Mouse (Mus musculus) heart, postnatal 36 days (tissue): ENCODE measurements around the gene Vwa5b1. TPM values are rescaled to one million over a fixed set of nuclear protein-coding genes. Genes with fewer than 3 reads are reported as not detected.
A peak's percentile ranks its signal among the peaks of the same experiment; 100 is the strongest.

Source experiments
- DNase-seq, 2 experiments: peaks; one replicate each; pipeline ENCODE4 v3.0.0; 2021 to 2022
- intact Hi-C: fragments of 180-260 bp; cut with DNase I; formaldehyde crosslinking; loops from one replicate; pipeline ENCODE4 v1.15.1; 2025
- total RNA-seq, 2 experiments: library from RNA; stranded (reverse); gene quantifications; 2 replicates each; pipeline ENCODE4 v1.2.3; 2021

Vwa5b1 gene
- not detected for total RNA-seq

DNA sequence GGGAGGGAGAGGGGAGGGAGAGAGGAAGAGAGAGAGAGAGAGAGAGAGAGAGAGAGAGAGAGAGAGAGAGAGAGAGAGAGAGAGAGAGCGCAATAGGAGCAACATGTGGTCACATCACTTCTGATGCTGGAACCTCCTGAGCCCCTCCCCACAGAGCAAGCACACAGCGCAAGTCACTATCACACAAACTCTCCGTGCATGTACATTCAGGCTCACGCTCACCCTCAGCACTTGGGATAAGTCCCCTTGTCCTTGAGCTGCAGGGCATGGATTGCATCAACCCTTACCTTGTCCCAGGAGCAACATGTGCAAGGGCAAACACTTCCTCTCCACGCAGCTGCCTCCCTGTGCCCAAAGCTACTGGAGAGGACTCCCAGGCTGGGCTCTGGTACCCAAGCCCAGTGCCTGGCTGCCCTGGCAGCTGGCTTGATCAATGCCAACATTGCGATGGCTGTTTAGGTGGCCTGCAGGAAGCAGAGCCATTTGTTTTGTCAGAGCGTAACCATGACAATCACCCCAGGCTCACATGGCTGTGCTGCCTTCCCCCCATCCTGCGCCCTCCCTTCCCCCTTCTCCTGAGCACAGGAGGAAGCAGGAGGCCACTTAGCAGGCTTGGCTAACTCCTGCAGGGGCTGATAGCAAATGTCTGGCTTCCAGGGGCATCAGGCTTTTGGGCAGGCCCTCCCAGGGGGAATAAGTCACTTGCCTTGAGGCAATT lies at the start of gene Vwa5b1:
Gene Vwa5b1, minus strand, starts transcription at position 457 of the 718 bp plus-strand sequence.
- DNase-seq: no peak
- intact Hi-C loops: no loop called here

DNA sequence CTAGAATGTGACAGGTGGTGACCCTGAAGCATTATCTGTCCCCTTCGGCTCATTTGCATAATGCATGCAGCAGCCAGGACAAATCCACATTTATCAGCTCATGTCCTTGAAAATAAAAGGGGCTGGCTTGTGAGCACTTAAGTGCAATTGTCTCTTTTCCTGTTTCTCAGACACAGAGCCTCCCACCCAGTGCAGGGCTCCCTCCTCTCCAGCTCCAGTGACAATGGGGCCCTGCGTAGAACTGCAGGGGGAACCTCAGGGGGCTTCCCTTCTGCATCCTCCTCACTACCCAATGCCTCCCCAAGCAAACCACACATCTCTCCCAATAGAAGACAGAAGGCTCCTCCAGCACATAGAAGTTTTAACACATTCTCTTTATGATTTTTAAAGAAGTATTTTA lies 47.1 kb upstream of the Vwa5b1 start:
- no peak for DNase-seq
- intact Hi-C loops: no loop called here

- intact Hi-C loops: no loop called here
- no peak for DNase-seq
Measured at GRCm38 (mm10) chr4:138680124-138680523, 44.4 kb upstream of the Vwa5b1 start.

DNA sequence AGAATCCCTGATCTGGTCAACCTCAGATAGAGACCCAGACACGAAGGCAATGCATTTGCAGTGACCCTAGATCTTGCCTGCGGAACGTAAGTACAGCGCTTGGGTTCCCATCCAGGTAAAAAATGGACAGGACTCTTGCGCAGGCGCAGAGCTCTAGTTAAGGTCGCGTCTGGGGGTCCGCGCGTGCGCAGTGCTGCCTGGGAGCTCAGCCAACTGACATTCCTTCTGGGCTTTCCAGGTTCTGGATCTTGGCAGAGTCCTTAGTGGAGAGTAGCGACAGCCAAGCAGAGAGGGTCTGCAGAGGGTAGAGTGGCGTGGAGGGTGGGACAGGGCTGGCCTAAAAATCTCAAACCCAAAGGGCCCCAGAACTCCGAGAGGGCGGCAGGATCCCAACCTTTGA lies 41.9 kb upstream of the Vwa5b1 start:
- intact Hi-C loops: no loop called here
- DNase-seq: no peak

GRCm38 (mm10) chr4:138676480-138676879 lies 40.8 kb upstream of the Vwa5b1 start:
- intact Hi-C loops: no loop called here
- DNase-seq: peak in 1 of 2 experiments; percentile 2

DNA sequence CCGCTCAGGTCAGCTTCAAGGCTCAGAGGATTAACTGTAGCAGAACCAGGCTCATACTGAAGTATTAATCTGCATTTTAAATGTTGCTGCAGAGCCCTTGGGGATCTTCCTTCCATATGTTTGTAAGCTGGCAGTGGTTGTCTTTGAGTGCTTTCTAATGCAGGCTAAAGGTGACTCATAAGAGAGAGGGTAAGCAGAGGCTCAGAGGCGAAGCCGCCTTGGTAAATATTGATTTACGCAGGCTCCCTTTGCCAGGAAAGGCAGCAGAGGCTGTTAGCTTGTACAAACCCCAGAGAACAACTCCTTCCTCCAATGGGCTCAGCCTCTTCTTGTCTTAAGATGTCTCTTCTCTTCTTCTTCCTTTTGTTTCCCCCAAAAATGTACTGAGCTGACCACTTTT lies 36.5 kb upstream of the Vwa5b1 start:
- DNase-seq: no peak
- intact Hi-C loops: no loop called here

GRCm38 (mm10) chr4:138670093-138670889 lies 34.6 kb upstream of the Vwa5b1 start:
- intact Hi-C loops: no loop called here
- no peak for DNase-seq

- intact Hi-C loops: no loop called here
- no peak for DNase-seq
Measured at GRCm38 (mm10) chr4:138666521-138666920, 30.8 kb upstream of the Vwa5b1 start.

GRCm38 (mm10) chr4:138659936-138660602 lies 24.4 kb upstream of the Vwa5b1 start:
- intact Hi-C loops: no loop called here

GRCm38 (mm10) chr4:138653056-138653455 lies 17.4 kb upstream of the Vwa5b1 start:
- intact Hi-C loops: no loop called here
- no peak for DNase-seq

More at GRCm38 (mm10) chr4:138659936-138660602, 24.4 kb upstream of the Vwa5b1 start:
- DNase-seq: no peak

DNA sequence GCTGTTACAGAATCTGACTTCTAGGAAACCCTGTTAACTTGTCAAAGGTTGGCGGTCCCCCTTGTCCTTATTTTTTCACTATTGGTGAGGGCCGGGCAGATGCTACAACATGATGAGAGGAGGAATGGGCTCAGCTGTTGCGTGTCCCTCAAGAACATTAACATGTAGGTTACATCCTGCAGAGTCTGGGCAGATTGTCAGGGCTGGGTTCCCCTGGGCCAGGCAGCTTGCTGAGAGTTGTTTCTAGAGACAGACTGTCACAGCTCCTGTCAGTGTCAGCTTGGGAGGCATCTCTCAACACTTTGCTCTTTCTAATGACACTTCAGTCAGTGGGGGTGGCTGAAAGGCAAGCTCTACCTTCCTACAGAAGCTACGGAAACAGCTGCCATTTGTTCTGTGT lies 16.2 kb upstream of the Vwa5b1 start:
- no peak for DNase-seq
- intact Hi-C loops: no loop called here

DNA sequence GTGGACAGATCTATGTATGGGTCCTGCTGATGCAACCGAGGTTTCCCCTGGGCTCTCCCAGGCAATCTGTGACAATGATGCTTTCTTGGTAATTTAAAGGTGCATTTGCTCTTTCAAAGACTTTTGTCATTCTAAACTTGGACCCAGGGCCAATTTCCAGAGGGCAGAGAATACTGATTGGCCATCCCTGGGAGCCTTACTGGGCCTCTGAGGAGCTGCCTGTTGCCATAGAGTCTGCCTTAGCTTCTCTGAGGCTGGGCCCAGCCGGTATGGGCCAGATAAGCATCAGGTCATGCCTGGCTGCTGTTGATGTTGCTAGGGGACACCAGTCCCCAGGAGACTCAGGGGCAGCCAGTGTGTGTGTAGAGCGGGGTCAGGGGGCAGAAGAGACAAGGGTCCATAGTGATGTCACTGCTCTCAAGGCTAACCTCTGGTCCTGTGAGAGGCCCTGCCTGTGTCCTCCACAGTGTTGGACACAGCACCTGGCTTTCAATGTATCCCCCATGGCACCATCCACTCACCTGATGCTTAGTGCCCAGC lies 12.5 kb upstream of the Vwa5b1 start:
- DNase-seq: no peak
- intact Hi-C loops: no loop called here

DNA sequence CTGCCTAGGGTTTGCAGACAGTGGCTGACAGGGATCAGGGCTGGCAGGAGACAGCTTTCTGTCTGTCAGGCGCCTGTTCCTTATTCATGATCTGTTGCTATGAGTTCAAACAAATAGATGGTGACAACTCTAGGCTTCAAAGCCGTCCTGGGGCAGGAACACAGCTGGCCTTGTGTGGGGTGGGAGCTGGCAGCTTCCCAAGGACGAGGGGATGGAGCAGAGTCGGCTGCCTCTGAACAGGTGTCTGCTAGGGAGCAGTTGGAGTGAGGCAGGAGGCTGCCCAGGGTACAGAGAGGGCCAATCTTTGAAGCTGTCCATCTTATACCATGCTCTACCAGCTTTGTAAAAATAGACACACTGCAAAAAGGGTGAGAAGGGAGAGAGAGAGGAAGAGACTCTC lies 6.6 kb upstream of the Vwa5b1 start:
- intact Hi-C loops: no loop called here
- no peak for DNase-seq

DNA sequence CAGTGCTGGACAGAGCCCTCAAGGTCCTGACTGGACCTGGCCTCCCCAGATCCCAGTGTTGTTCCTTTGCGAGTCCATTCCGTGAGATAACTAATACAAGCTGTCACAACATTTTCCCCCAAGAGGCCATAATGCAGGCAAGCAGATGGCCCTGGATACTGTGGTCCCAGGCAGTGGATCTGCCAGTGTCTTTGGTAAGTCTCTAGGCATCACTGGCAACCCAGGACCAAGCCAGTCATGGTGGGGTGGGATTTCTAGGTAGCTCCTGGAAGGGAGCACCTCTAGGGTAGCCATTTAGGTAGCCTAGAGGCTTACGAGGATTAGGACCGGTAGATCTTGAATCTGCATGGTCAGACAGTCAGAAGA lies 445 bp upstream of the Vwa5b1 start:
- intact Hi-C loops: no loop called here

GRCm38 (mm10) chr4:138628256-138628655 lies 7.4 kb downstream of the Vwa5b1 start:
- no peak for DNase-seq
- intact Hi-C loops: no loop called here

More for the DNA sequence above, 445 bp upstream of the Vwa5b1 start:
- no peak for DNase-seq

DNA sequence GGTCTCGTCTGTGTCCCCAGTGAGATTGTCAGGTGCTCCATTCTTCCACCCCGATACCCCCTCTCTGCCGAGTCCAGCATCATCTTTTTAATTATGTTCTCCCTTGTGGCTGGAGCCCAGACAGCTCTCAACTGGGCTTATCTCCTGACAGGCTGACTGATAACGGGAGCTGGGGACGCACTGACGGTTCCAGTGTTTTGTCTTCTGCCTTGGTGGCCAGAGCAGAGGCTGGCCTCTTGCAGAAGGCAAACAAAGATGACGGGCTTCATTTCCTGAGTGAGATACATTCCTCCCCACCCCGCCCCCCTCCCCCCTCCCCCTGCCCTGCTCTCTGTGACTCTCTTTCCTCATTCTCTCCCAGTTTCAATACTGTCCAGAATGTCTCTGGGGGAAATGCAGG lies 21.2 kb downstream of the Vwa5b1 start:
- no peak for DNase-seq
- intact Hi-C loops: no loop called here

- intact Hi-C loops: no loop called here
- DNase-seq: no peak
Measured at GRCm38 (mm10) chr4:138601926-138602325, 33.8 kb downstream of the Vwa5b1 start.

GRCm38 (mm10) chr4:138597904-138598347 lies 37.8 kb downstream of the Vwa5b1 start:
- DNase-seq: peak; percentile 14 to 35
- intact Hi-C loops: no loop called here

DNA sequence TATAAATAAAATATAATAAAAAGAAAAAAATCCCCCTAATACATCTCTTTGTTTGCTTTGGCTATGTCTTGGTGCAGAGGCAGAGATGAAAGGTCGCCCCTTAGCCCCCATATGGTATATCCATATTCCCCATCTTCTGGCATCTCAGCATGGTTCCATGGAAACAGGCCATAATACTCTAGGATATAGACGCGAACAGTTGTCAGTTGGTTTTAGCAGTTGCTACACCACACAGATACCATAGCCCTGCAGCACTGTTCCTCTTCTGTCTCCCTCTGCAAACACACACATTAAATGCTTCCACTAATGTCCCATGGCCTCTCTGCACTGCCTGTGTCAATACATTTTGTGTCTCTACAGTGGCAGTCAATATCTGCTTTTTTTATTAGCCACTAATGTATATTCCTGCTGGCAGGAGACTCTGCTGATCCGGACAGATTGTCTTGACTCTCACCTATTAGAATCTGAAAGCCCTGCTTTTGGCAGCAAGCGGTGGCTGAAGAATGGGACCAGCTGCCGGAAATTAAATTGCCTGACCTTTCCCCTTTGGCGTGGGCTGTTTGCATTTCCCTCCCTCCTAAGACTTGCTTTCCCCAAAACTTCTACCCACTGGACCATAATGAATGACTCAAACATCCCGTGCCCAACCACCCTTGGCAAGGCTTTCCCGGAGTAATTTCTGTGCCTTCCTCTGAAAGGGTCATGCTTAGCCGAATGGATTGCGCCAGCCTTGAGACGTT lies 39.1 kb downstream of the Vwa5b1 start:
- DNase-seq: no peak
- intact Hi-C loops: no loop called here

DNA sequence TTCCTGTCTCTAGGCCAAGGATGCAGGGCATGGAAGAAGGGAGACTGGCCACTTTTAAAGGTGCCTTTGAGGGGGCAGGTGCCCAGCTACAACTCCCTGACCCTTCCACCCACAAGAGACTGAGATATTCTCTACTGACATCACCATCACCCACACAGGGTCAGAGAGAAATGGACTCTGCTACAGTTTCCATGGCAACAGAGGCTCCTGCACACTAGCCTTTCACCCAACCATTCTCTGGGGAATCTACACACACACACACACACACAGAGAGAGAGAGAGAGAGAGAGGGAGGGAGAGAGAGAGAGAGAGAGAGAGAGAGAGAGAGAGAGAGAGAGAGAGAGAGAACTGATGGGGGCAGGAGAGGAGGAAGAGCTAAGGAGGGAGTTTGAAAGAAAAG lies 50.7 kb downstream of the Vwa5b1 start:
- DNase-seq: no peak
- intact Hi-C loops: no loop called here

- intact Hi-C loops: no loop called here
Measured at GRCm38 (mm10) chr4:138582446-138582845, 53.2 kb downstream of the Vwa5b1 start.

More at GRCm38 (mm10) chr4:138582446-138582845, 53.2 kb downstream of the Vwa5b1 start:
- no peak for DNase-seq
